In the genomic region with DNA sequence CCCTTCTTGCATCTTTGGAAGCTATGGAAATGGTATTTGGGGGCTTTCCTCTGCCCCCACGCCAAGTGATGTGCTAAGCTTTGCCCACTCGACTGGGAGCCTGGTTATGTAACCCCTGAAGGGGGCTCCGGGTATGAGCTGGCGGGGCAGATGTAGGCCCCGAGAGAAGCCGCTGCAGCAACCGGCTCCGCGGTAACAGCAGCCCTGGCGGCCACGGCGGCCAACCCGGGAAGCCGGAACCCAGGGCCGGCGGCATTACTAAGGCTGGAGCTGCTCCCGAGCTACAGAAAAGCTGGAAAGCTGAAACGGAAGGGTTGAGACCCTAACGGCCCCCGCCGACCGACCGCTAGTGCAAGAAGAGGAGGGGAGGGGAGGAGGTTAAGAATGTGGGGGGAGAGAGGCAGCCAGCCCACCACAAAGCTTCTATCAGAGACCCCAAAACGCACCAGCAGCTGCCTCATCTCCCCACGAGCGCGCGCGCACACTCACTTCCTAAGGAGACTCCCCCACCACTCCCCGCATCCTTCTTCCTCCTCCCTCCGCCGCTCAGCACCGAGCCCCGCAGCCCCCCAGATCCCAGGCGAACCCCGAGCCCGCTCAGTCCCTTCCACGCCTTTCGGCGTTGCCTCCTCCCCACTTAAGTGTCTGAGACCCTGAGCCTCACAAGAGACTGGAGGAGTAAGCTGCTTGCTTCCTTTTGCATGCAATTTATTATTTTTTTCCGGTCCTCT, we compare ENCODE assay signal across 8 mouse cellular contexts. TPM values are rescaled to one million over a fixed set of nuclear protein-coding genes. Genes with fewer than 3 reads are reported as not detected.
DNase-seq lines count a peak whose midpoint lies in the region; ATAC-seq lines count a peak whose summit lies in the region.

No protein-coding gene starts in this region.

- ATAC-seq in heart, embryonic 12.5 days (ENCODE audit: insufficient number of reproducible peaks, low FRiP score): no peak
- 0 out of 2 replicates have a peak, but pooled peaks have one; percentile 10 for ATAC-seq in kidney, embryonic 16.5 days (ENCODE audit: low FRiP score, low TSS enrichment)
- 0 out of 2 replicates have a peak, but pooled peaks have one; percentile 41 for ATAC-seq in neural tube, embryonic 12.5 days (ENCODE audit: low FRiP score, low read depth)

- peak overlapping the region; percentile 92 for H3K27ac ChIP-seq in heart, embryonic 12.5 days (ENCODE audit: poor library complexity, severe bottlenecking)
- peak overlapping the region; percentile 96 for H3K27ac ChIP-seq in kidney, embryonic 16.5 days (ENCODE audit: low read length)
- peak overlapping the region; percentile 42; the same call in 1 of the 2 replicates for H3K27ac ChIP-seq in neural tube, embryonic 12.5 days

- peak overlapping the region; percentile 70 for H3K4me3 ChIP-seq in heart, embryonic 12.5 days
- peak overlapping the region; percentile 80 for H3K4me3 ChIP-seq in kidney, embryonic 16.5 days (ENCODE audit: low read length)
- peak overlapping the region; percentile 67 for H3K4me3 ChIP-seq in neural tube, embryonic 12.5 days

- peak overlapping the region; percentile 100 for H3K4me2 ChIP-seq in heart, embryonic 12.5 days
- H3K4me2 ChIP-seq in kidney, embryonic 16.5 days (replicated peaks; ENCODE audit: low read depth, low read length): peak overlapping the region; percentile 96
- H3K4me2 ChIP-seq in neural tube, embryonic 12.5 days (replicated peaks): peak overlapping the region; percentile 98

- no peaks in the 10 kb centered on the region for H3K27me3 ChIP-seq in heart, embryonic 12.5 days (replicated peaks)
- H3K27me3 ChIP-seq in kidney, embryonic 16.5 days (ENCODE audit: insufficient read depth, low read length): no peaks in the 10 kb centered on the region
- no peaks in the 10 kb centered on the region for H3K27me3 ChIP-seq in neural tube, embryonic 12.5 days (replicated peaks)

- no peaks in the 10 kb centered on the region for H3K36me3 ChIP-seq in heart, embryonic 12.5 days
- no peaks in the 10 kb centered on the region for H3K36me3 ChIP-seq in kidney, embryonic 16.5 days (ENCODE audit: insufficient read depth, low read length)
- H3K36me3 ChIP-seq in neural tube, embryonic 12.5 days: no peaks in the 10 kb centered on the region

- H3K4me1 ChIP-seq in heart, embryonic 12.5 days (replicated peaks): peaks cover 56% of the 10 kb centered on the region
- peaks cover 61% of the 10 kb centered on the region for H3K4me1 ChIP-seq in kidney, embryonic 16.5 days (ENCODE audit: insufficient read depth, low read length)
- peaks cover 52% of the 10 kb centered on the region for H3K4me1 ChIP-seq in neural tube, embryonic 12.5 days

- 0% methylated on average over 41 of the region's 41 CpGs for WGBS in heart, embryonic 12.5 days
- WGBS in kidney, embryonic 16.5 days: 0% methylated on average over 40 of the region's 41 CpGs
- under 1% methylated on average over 41 of the region's 41 CpGs for WGBS in neural tube, embryonic 12.5 days

- H3K9me3 ChIP-seq in heart, embryonic 12.5 days (replicated peaks): no peaks in the 10 kb centered on the region
- no peaks in the 10 kb centered on the region for H3K9me3 ChIP-seq in kidney, embryonic 16.5 days (ENCODE audit: low read length)
- H3K9me3 ChIP-seq in neural tube, embryonic 12.5 days: no peaks in the 10 kb centered on the region

- DNase-seq in urinary bladder, adult 18-20 months (ENCODE audit: low spot score in 2 of 2): peak; percentile 18 to 62
- DNase-seq in urinary bladder, postnatal 10 days (ENCODE audit: low spot score): no peak
- DNase-seq in cerebellum, postnatal 36 days: peak; percentile 54
- peak; percentile 32 to 45 for DNase-seq in lung, adult 18-20 months
- DNase-seq in thymus, postnatal 14 days: peak; percentile 81

- H3K9ac ChIP-seq in heart, embryonic 12.5 days: peak overlapping the region; percentile 86
- peak overlapping the region; percentile 88 for H3K9ac ChIP-seq in kidney, embryonic 16.5 days (replicated peaks; ENCODE audit: low read length)
- peak overlapping the region; percentile 74 for H3K9ac ChIP-seq in neural tube, embryonic 12.5 days

RNA-seq across cellular contexts. Expression of gene Kdm2b, which starts 1.4 kb away (rescaled TPM):
- 38.6 and 39.8 TPM in 2 replicates for polyA plus RNA-seq in heart, embryonic 12.5 days (2016; fragmentation: Nextera tagmentation; extraction: Ambion mirVana)
- 92.2 and 95.6 TPM in 2 replicates for polyA plus RNA-seq in kidney, embryonic 16.5 days (2015; fragmentation: Nextera tagmentation; extraction: Ambion mirVana)
- 105 and 106 TPM in 2 replicates for polyA plus RNA-seq in neural tube, embryonic 12.5 days (2016; fragmentation: Nextera tagmentation; extraction: Ambion mirVana)

RNA-seq across cellular contexts. Expression of gene Orai1, which starts 26.7 kb away (rescaled TPM):
- 22.8 and 23.3 TPM in 2 replicates for polyA plus RNA-seq in heart, embryonic 12.5 days (2016; fragmentation: Nextera tagmentation; extraction: Ambion mirVana)
- 17.5 and 22.1 TPM in 2 replicates for polyA plus RNA-seq in kidney, embryonic 16.5 days (2015; fragmentation: Nextera tagmentation; extraction: Ambion mirVana)
- 13.9 and 14.2 TPM in 2 replicates for polyA plus RNA-seq in neural tube, embryonic 12.5 days (2016; fragmentation: Nextera tagmentation; extraction: Ambion mirVana)

RNA-seq across cellular contexts. Expression of gene Morn3, which starts 58.6 kb away (rescaled TPM):
- not detected in 2 replicates for polyA plus RNA-seq in heart, embryonic 12.5 days (2016; fragmentation: Nextera tagmentation; extraction: Ambion mirVana)
- polyA plus RNA-seq in kidney, embryonic 16.5 days (2015; fragmentation: Nextera tagmentation; extraction: Ambion mirVana): 0.56 TPM in 1 of 2 replicates, not detected in the other
- not detected in 2 replicates for polyA plus RNA-seq in neural tube, embryonic 12.5 days (2016; fragmentation: Nextera tagmentation; extraction: Ambion mirVana)

Comparison
In these comparisons a context has a peak if more than half of its experiments do, and no peak if none do; other contexts are left out.
1. H3K27ac ChIP-seq: peak in every context shown above with its lines; median percentile 96 in kidney, embryonic 16.5 days; 92 in heart, embryonic 12.5 days; 42 in neural tube, embryonic 12.5 days.